Mouse (Mus musculus) frontal cortex, postnatal 14 days (tissue): ENCODE measurements around the gene Gm17651.

ENCODE experiments used
- DNase-seq, 2 experiments: peaks; one replicate each; pipeline ENCODE4 v3.0.0; 2022; ENCODE audit warnings: low spot score in 2 of 2

Gene Gm17651

DNA sequence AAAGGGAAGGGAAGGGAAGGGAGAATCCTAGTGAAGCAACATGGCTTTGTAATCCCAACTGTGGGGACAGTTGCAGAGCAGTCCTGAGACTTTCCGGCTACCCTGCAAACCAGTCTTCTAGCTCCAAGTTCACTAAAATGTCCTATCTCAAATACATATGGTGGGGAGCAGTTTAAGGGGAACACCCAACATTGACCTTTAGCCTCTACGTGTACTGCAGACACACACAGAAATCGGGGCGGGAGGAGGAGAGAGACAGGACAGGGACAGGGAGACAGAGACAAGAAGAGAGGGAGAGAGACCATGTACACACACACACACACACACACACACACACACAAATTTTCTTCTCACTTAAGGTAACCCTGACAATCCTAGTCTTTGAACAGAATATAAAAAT lies 44.6 kb downstream of the Gm17651 start:
- DNase-seq, result no peak

DNA sequence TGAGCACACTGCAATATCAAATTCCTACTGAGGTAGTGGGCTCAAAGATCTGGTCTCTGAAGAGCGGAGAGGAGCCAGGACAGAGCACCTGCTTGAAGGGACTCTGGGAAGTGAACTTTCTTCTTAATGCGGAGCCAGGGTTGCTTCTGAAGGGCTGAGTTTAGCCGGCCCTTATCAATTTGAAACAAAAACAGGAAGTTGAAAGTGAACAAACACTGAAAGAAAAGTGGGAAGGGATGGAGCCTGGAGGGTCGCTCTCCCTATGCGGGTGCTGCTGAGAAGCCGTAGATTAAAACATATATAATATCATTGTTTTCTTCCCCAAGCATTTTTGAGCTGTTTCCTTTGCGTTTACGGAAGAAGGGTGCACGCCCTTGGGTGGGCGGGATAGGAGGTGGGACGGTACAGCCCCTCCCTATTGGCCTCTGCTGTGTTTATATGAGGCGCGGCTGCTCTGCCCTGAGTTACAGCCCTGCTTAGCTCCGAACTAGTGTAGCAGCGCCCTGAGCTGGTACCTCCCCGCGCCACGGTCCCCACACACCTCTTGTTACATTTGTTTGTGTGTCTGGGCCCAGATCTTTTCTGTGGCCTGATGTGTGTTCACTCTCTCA lies 46.0 kb downstream of the Gm17651 start, which contains the start of gene Fmo5:
Gene Fmo5 (plus strand): TSS at position 414 of the 611 bp plus-strand sequence.
- no peak for DNase-seq

DNA sequence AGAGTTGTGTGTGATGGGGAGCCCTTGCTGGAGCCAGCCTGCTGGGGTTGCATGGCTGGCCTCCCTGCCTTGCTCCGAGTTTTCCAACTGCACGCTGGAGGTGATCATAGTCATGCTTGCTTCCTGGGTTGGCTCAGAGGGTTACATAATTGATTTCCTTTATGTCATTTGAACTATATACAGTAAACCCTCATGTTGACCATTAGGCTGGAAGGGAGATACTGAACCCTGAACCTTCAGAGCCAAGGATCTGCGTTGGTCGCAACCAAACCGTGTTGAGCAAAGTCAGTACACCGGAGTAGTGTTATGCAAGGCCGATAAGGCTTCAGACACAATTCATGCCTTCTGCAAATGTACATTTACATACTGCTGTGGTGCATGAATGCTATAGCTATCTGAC lies 46.6 kb downstream of the Gm17651 start:
- no peak for DNase-seq

DNA sequence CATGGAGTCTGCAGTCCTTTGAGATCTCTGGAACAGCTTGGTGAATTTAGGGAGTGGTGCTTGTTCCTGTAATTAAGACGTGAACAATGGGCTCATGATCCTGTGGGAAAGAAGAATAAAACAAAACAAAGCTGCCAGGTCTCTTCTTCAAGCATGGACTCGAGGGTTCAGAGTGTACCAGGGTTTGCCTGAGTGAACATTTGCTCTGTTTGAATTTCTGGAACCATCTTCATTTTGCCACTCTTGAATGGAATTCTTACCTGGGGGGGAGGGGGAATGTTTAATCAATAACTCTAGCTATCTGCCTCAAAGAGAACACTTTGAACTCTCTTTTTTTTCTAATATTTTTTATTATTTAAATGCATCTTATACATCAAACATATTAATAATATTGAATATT lies 49.9 kb downstream of the Gm17651 start:
- no peak for DNase-seq
